In the genomic region with DNA sequence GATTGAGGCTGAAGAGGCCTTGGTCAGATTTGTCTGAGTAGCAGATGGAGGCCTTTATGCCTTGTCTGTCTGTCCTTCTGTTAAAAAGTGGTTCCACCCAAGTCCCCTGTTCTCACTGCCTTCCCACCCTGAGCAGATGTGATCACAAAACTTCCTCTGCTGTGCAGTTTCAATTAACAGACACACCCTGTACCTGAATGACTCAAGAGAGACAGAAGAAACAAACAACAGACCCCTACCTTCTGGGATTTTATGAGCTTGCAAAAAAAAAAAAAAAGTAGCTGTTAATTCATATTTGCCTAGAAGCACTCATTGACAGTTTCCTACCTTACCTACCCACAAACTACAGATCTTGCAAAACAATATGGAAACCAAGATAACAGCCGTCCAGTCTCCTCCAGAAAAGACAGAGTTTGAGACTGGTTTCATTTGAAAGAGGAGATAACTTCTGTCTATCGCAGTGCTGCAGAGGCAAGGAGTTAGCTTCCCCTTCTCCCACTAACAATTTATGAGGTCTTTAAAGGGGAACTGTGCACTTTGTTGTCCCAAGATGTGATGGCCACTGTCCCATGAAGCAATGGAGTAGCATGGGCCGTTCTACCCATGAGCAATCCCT, we compare ENCODE assay signal across 10 mouse cellular contexts. TPM values are rescaled to one million over a fixed set of nuclear protein-coding genes. Genes with fewer than 3 reads are reported as not detected.
A peak's percentile ranks its signal among the peaks of the same experiment; 100 is the strongest.
DNase-seq lines count a peak whose midpoint lies in the region; ATAC-seq and TF ChIP-seq lines count a peak whose summit lies in the region.
"Had no signal": no experiment of that assay in that cellular context is flagged by ENCODE, and none has a peak within 500 bp of the region (broad histone marks: within the 10 kb centered on the region; RNA-seq: fewer than 3 reads in every experiment).

No protein-coding gene starts in this region.

- TF ChIP-seq CTCF in kidney, adult 2 months (conservative IDR thresholded peaks at IDR 0.05; ENCODE audit: insufficient read depth, insufficient read length, low read depth, low read length), result no peak

- H3K4me3 ChIP-seq in kidney, adult 2 months (ENCODE audit: insufficient read depth, low read depth, low read length), result peak overlapping the region; percentile 50; the same call in 1 of the 2 replicates
- peak overlapping the region; percentile 51; the same call in 1 of the 2 replicates for H3K4me3 ChIP-seq in hindbrain, embryonic 13.5 days
- H3K4me3 ChIP-seq in midbrain, embryonic 12.5 days, result peak overlapping the region; percentile 53

- H3K27ac ChIP-seq in kidney, adult 2 months (ENCODE audit: insufficient read depth, low read depth, low read length), result no peak overlapping the region
- H3K27ac ChIP-seq in hindbrain, embryonic 13.5 days, result 0 out of 2 replicates have a peak overlapping the region, but pooled peaks have one; percentile 78
- peak overlapping the region; percentile 75; the same call in 1 of the 2 replicates for H3K27ac ChIP-seq in midbrain, embryonic 12.5 days (replicated peaks)
- H3K27ac ChIP-seq: macrophage had no signal

- peak overlapping the region; percentile 91 for H3K4me2 ChIP-seq in hindbrain, embryonic 13.5 days
- H3K4me2 ChIP-seq in midbrain, embryonic 12.5 days (replicated peaks), result peak overlapping the region; percentile 67

- DNase-seq in kidney, adult 2 months, result no peak
- DNase-seq in kidney, adult 9 months, result no peak
- peak; percentile 40 for DNase-seq in c-Kit-positive CD71-positive TER-119-positive erythroid progenitor cells, embryonic 14.5 days (ENCODE audit: low spot score)
- DNase-seq in natural killer cell, adult 2 months (ENCODE audit: low spot score in 2 of 2), result no peak
- DNase-seq in left cerebral cortex, postnatal 10 days (ENCODE audit: extremely low spot score in 1 of 2, low spot score in 2 of 2), result no peak
- DNase-seq in gastrocnemius, adult 8-10 months (ENCODE audit: low spot score in 2 of 2), result no peak

- TF ChIP-seq POLR2A in kidney, adult 2 months (IDR thresholded peaks at IDR 0.05; ENCODE audit: low read depth, low read length), result no peak

- 78% methylated on average over 3 of the region's 3 CpGs for WGBS in kidney, adult 2 months
- WGBS in hindbrain, embryonic 13.5 days, result 93% methylated on average over 3 of the region's 3 CpGs
- 87% methylated on average over 3 of the region's 3 CpGs for WGBS in midbrain, embryonic 12.5 days

- H3K9ac ChIP-seq in hindbrain, embryonic 13.5 days, result peak overlapping the region; percentile 72; the same call in 1 of the 2 replicates
- peak overlapping the region; percentile 70; the same call in 1 of the 2 replicates for H3K9ac ChIP-seq in midbrain, embryonic 12.5 days (replicated peaks)

- H3K9me3 ChIP-seq in hindbrain, embryonic 13.5 days, result no peaks in the 10 kb centered on the region
- H3K9me3 ChIP-seq in midbrain, embryonic 12.5 days, result no peaks in the 10 kb centered on the region

- ATAC-seq in hindbrain, embryonic 13.5 days (ENCODE audit: low FRiP score), result no peak
- no peak for ATAC-seq in midbrain, embryonic 12.5 days (ENCODE audit: low FRiP score, low read depth)
- ATAC-seq: Patski had no signal

- H3K4me1 ChIP-seq in kidney, adult 2 months (ENCODE audit: control insufficient read depth, insufficient read depth, low read length), result no peaks in the 10 kb centered on the region
- peaks cover 35% of the 10 kb centered on the region for H3K4me1 ChIP-seq in hindbrain, embryonic 13.5 days (replicated peaks)
- H3K4me1 ChIP-seq in midbrain, embryonic 12.5 days, result peaks cover 18% of the 10 kb centered on the region

- 0 out of 2 replicates have a peak, but pooled peaks cover 3% of the 10 kb centered on the region for H3K27me3 ChIP-seq in kidney, adult 2 months (replicated peaks; ENCODE audit: control insufficient read depth, insufficient read depth, low read length)
- H3K27me3 ChIP-seq in hindbrain, embryonic 13.5 days, result peaks cover 20% of the 10 kb centered on the region
- peaks cover 8% of the 10 kb centered on the region for H3K27me3 ChIP-seq in midbrain, embryonic 12.5 days
- H3K27me3 ChIP-seq: Patski had no signal

- intact Hi-C loops in left cerebral cortex, postnatal 10 days (cut with DNase I), result loop anchor here (2.0 kb wide), 1 partner anchor 171 kb away; the partner anchor contains the start of gene Dph5

- no peaks in the 10 kb centered on the region for H3K36me3 ChIP-seq in kidney, adult 2 months (ENCODE audit: control insufficient read depth, insufficient read depth, low read length)
- H3K36me3 ChIP-seq in hindbrain, embryonic 13.5 days, result no peaks in the 10 kb centered on the region
- H3K36me3 ChIP-seq in midbrain, embryonic 12.5 days, result no peaks in the 10 kb centered on the region

RNA-seq across cellular contexts. Expression of gene S1pr1, which starts 1.1 kb away (rescaled TPM):
- 23.1 and 24.0 TPM in 2 replicates for polyA plus RNA-seq in kidney, adult 2 months (2012; rRNA removed)
- 22.8 and 23.5 TPM in 2 replicates for polyA plus RNA-seq in hindbrain, embryonic 13.5 days (2015; fragmentation: Nextera tagmentation; extraction: Ambion mirVana)
- polyA plus RNA-seq in midbrain, embryonic 12.5 days (2016; fragmentation: Nextera tagmentation; extraction: Ambion mirVana), result 20.8 and 21.2 TPM in 2 replicates
- total RNA-seq in left cerebral cortex, postnatal 10 days (2021), result 10 to 100 TPM; 49.3 to 56.3 TPM
- total RNA-seq in gastrocnemius, adult 8-10 months (2022), result 10 to 100 TPM; 10.6 to 15.0 (median 13.7) TPM
